Mouse (Mus musculus): ENCODE data around the gene Trim66. TPM values are rescaled to one million over a fixed set of nuclear protein-coding genes. Genes with fewer than 3 reads are reported as not detected.

Gene Trim66
- polyA plus RNA-seq (2014; fragmentation: Nextera tagmentation; extraction: Ambion mirVana): 0.08 and 0.14 TPM in 2 replicates

- no peak for ATAC-seq (ENCODE audit: low FRiP score)
- no peaks in the 10 kb centered on the region for H3K36me3 ChIP-seq (ENCODE audit: control insufficient read depth, insufficient read depth, low read length)
- no peaks in the 10 kb centered on the region for H3K27me3 ChIP-seq (ENCODE audit: control insufficient read depth, insufficient read depth, low read length)
- H3K27ac ChIP-seq (ENCODE audit: low read depth, low read length): no peak within 1 kb of the TSS
- no peak within 1 kb of the TSS for H3K4me3 ChIP-seq (ENCODE audit: low read depth, low read length)
- peaks cover 5% of the 10 kb centered on the region for H3K4me1 ChIP-seq (replicated peaks; ENCODE audit: control insufficient read depth, insufficient read depth, low read length)
- H3K9ac ChIP-seq (ENCODE audit: low read depth, low read length): peak within 1 kb of the TSS; percentile 19; the same call in 1 of the 2 replicates
- 86% methylated on average over 4 of the region's 4 CpGs for WGBS
- DNase-seq (ENCODE audit: low spot score): no peak
- 0 out of 2 replicates have a peak within 1 kb of the TSS, but pooled peaks have one; percentile 14 for H3K4me2 ChIP-seq (replicated peaks; ENCODE audit: low read depth, low read length)
- no peaks in the 10 kb centered on the region for H3K9me3 ChIP-seq (ENCODE audit: control insufficient read depth, low read length)
These were observed at the start of gene Trim66 for GRCm38 (mm10) chr7:109508034-109508433. Trim66 (minus strand) TSS chr7:109508134.

DNA sequence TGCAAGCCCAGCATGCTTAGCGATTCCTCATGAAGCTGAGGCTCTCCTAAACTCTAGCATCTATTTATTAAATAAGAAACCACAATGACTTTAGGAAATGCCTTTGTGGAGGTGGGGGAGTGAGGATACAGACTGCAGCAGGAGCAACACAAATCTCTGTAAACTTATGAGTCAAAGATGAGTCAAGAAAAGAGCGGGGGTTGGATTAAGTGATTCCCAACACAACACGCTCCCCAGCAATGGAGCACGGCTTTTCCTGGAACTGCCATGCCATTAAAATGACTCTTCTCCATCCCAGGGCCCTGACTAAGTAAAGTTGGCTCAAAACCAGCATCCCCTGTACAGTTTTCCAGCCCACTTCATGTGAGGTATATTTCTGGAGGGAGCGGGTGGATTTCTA is 38.8 kb upstream of the Trim66 start:
- H3K4me1 ChIP-seq (replicated peaks; ENCODE audit: control insufficient read depth, insufficient read depth, low read length): no peaks in the 10 kb centered on the region
- H3K27me3 ChIP-seq (ENCODE audit: control insufficient read depth, insufficient read depth, low read length): no peaks in the 10 kb centered on the region
- H3K9ac ChIP-seq (ENCODE audit: low read depth, low read length): no peak overlapping the region
- no peak overlapping the region for H3K4me3 ChIP-seq (ENCODE audit: low read depth, low read length)
- no peaks in the 10 kb centered on the region for H3K9me3 ChIP-seq (ENCODE audit: control insufficient read depth, low read length)
- H3K36me3 ChIP-seq (ENCODE audit: control insufficient read depth, insufficient read depth, low read length): no peaks in the 10 kb centered on the region
- ATAC-seq (ENCODE audit: low FRiP score) (no peak), DNase-seq (ENCODE audit: low spot score) (no peak)
- H3K4me2 ChIP-seq (replicated peaks; ENCODE audit: low read depth, low read length): no peak overlapping the region
- WGBS: 94% methylated on average over 5 of the region's 5 CpGs
- no peak overlapping the region for H3K27ac ChIP-seq (ENCODE audit: low read depth, low read length)

- H3K36me3 ChIP-seq (ENCODE audit: control insufficient read depth, insufficient read depth, low read length): no peaks in the 10 kb centered on the region
These were observed 38.3 kb upstream of the Trim66 start for GRCm38 (mm10) chr7:109546186-109546585.

GRCm38 (mm10) chr7:109545255-109545993 is 37.5 kb upstream of the Trim66 start:
- H3K4me1 ChIP-seq (replicated peaks; ENCODE audit: control insufficient read depth, insufficient read depth, low read length): no peaks in the 10 kb centered on the region
- DNase-seq (ENCODE audit: low spot score): no peak
- no peak overlapping the region for H3K4me3 ChIP-seq (ENCODE audit: low read depth, low read length)
- H3K27ac ChIP-seq (ENCODE audit: low read depth, low read length): no peak overlapping the region
- ATAC-seq (ENCODE audit: low FRiP score): no peak
- H3K27me3 ChIP-seq (ENCODE audit: control insufficient read depth, insufficient read depth, low read length): no peaks in the 10 kb centered on the region
- H3K4me2 ChIP-seq (replicated peaks; ENCODE audit: low read depth, low read length): no peak overlapping the region
- H3K9ac ChIP-seq (ENCODE audit: low read depth, low read length): no peak overlapping the region
- WGBS: 83% methylated on average over 10 of the region's 10 CpGs
- no peaks in the 10 kb centered on the region for H3K9me3 ChIP-seq (ENCODE audit: control insufficient read depth, low read length)
- H3K36me3 ChIP-seq (ENCODE audit: control insufficient read depth, insufficient read depth, low read length): no peaks in the 10 kb centered on the region

More at GRCm38 (mm10) chr7:109546186-109546585, 38.3 kb upstream of the Trim66 start:
- Histone ChIP-seq H3K4me3 (ENCODE audit: low read depth, low read length) (no peak overlapping the region), H3K9me3 (ENCODE audit: control insufficient read depth, low read length) (no peaks in the 10 kb centered on the region), H3K27ac (ENCODE audit: low read depth, low read length) (no peak overlapping the region), H3K9ac (ENCODE audit: low read depth, low read length) (no peak overlapping the region), H3K4me1 (replicated peaks; ENCODE audit: control insufficient read depth, insufficient read depth, low read length) (no peaks in the 10 kb centered on the region), H3K27me3 (ENCODE audit: control insufficient read depth, insufficient read depth, low read length) (no peaks in the 10 kb centered on the region), H3K4me2 (replicated peaks; ENCODE audit: low read depth, low read length) (no peak overlapping the region)
- DNase-seq (ENCODE audit: low spot score) (no peak), ATAC-seq (ENCODE audit: low FRiP score) (no peak)
- 82% methylated on average over 2 of the region's 2 CpGs for WGBS

DNA sequence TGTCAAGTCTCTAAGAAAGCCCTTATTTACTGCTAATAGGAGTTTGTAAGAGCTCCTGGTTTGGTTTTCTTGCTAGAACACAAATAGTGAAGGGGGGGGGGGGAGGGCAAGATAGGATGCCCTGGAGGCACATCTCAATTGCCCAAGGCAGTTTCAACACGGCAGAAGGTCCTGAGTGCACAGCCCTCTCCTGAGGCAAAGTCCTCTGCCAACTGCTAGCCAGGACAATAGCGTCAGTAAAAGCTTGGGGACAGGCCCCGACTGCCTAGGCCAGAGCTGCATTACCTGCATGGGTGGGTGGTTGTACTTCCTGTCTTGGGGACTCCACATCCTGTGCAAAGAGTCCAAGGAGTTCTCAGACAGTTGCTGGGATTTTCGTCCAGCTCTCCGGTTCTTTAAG is 36.9 kb upstream of the Trim66 start:
- Histone ChIP-seq H3K9me3 (ENCODE audit: control insufficient read depth, low read length) (no peaks in the 10 kb centered on the region), H3K27ac (ENCODE audit: low read depth, low read length) (no peak overlapping the region), H3K4me3 (ENCODE audit: low read depth, low read length) (no peak overlapping the region), H3K36me3 (ENCODE audit: control insufficient read depth, insufficient read depth, low read length) (no peaks in the 10 kb centered on the region), H3K9ac (ENCODE audit: low read depth, low read length) (no peak overlapping the region), H3K4me2 (replicated peaks; ENCODE audit: low read depth, low read length) (no peak overlapping the region), H3K4me1 (replicated peaks; ENCODE audit: control insufficient read depth, insufficient read depth, low read length) (no peaks in the 10 kb centered on the region), H3K27me3 (ENCODE audit: control insufficient read depth, insufficient read depth, low read length) (no peaks in the 10 kb centered on the region)
- WGBS: 86% methylated on average over 5 of the region's 5 CpGs
- DNase-seq (ENCODE audit: low spot score) (no peak), ATAC-seq (ENCODE audit: low FRiP score) (no peak)

DNA sequence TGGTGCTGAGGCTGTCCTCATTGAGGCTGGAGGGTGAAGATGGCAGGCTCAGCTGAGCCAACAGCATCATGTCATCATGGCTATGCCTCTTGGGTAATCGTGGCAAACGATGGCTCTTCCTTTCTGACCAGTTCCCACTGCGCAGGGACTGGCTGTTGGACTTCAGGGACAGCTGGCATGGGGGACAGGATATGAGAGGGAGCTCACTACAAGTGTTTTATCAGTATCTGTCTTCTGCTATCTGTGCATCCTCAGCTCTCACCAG is 34.4 kb upstream of the Trim66 start:
- H3K36me3 ChIP-seq (ENCODE audit: control insufficient read depth, insufficient read depth, low read length): no peaks in the 10 kb centered on the region; the same call in 1 of the 2 replicates
- no peak overlapping the region for H3K27ac ChIP-seq (ENCODE audit: low read depth, low read length)
- H3K27me3 ChIP-seq (ENCODE audit: control insufficient read depth, insufficient read depth, low read length): no peaks in the 10 kb centered on the region
- H3K9ac ChIP-seq (ENCODE audit: low read depth, low read length): no peak overlapping the region
- no peak overlapping the region for H3K4me2 ChIP-seq (replicated peaks; ENCODE audit: low read depth, low read length)
- H3K4me1 ChIP-seq (replicated peaks; ENCODE audit: control insufficient read depth, insufficient read depth, low read length): no peaks in the 10 kb centered on the region
- DNase-seq (ENCODE audit: low spot score) (no peak), ATAC-seq (ENCODE audit: low FRiP score) (no peak)
- H3K4me3 ChIP-seq (ENCODE audit: low read depth, low read length): no peak overlapping the region
- 95% methylated on average over 3 of the region's 3 CpGs for WGBS
- no peaks in the 10 kb centered on the region for H3K9me3 ChIP-seq (ENCODE audit: control insufficient read depth, low read length)

GRCm38 (mm10) chr7:109541609-109542363 is 33.9 kb upstream of the Trim66 start:
- DNase-seq (ENCODE audit: low spot score) (no peak), ATAC-seq (ENCODE audit: low FRiP score) (no peak)
- no peaks in the 10 kb centered on the region for H3K27me3 ChIP-seq (ENCODE audit: control insufficient read depth, insufficient read depth, low read length)
- H3K9me3 ChIP-seq (ENCODE audit: control insufficient read depth, low read length): no peaks in the 10 kb centered on the region
- H3K36me3 ChIP-seq (ENCODE audit: control insufficient read depth, insufficient read depth, low read length): no peaks in the 10 kb centered on the region; the same call in 1 of the 2 replicates
- H3K4me2 ChIP-seq (replicated peaks; ENCODE audit: low read depth, low read length): no peak overlapping the region
- 91% methylated on average over 10 of the region's 10 CpGs for WGBS
- H3K4me1 ChIP-seq (replicated peaks; ENCODE audit: control insufficient read depth, insufficient read depth, low read length): no peaks in the 10 kb centered on the region
- H3K27ac ChIP-seq (ENCODE audit: low read depth, low read length): no peak overlapping the region
- H3K4me3 ChIP-seq (ENCODE audit: low read depth, low read length): no peak overlapping the region
- no peak overlapping the region for H3K9ac ChIP-seq (ENCODE audit: low read depth, low read length)

DNA sequence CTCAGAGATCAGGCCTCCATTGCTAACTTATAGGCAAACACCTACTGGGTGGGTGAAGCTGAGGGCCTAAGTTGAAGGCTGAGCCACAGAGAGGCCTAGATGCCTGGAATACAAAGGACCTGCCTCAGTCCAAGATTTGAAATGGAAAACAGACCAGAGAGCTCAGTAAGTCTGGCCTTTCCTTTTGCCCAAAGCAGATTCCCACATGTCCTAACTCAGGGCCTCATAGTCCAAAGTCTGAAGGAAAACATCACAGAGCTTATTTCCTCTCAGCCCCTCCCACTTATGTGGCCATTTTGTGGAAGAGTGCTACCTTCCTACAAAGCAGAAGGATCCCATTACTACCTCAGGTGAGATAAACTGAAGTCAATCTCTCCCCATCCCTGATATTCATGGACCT is 33.0 kb upstream of the Trim66 start:
- no peaks in the 10 kb centered on the region for H3K27me3 ChIP-seq (ENCODE audit: control insufficient read depth, insufficient read depth, low read length)

More for the DNA sequence above, 33.0 kb upstream of the Trim66 start:
- Histone ChIP-seq H3K9me3 (ENCODE audit: control insufficient read depth, low read length) (no peaks in the 10 kb centered on the region), H3K4me2 (replicated peaks; ENCODE audit: low read depth, low read length) (no peak overlapping the region), H3K9ac (ENCODE audit: low read depth, low read length) (no peak overlapping the region), H3K4me1 (replicated peaks; ENCODE audit: control insufficient read depth, insufficient read depth, low read length) (no peaks in the 10 kb centered on the region), H3K36me3 (ENCODE audit: control insufficient read depth, insufficient read depth, low read length) (no peaks in the 10 kb centered on the region; the same call in 1 of the 2 replicates), H3K27ac (ENCODE audit: low read depth, low read length) (no peak overlapping the region), H3K4me3 (ENCODE audit: low read depth, low read length) (no peak overlapping the region)
- no peak for DNase-seq (ENCODE audit: low spot score)
- no peak for ATAC-seq (ENCODE audit: low FRiP score)

All from hindbrain, embryonic 11.5 days (tissue).